Mouse (Mus musculus): Measurements from ENCODE around the gene Gm14391.
"Not testable (repeated sequence)": the region's sequence is repeated elsewhere in the genome, so short reads cannot be mapped to it uniquely, and the experiment has no call there.

Gm14391 gene

GRCm38 (mm10) chr2:175206732-175207131, at the start of gene Gm14391:
TSS of gene Gm14391 (minus strand) at chr2:175206917.
- not testable (repeated sequence) for DNase-seq

DNA sequence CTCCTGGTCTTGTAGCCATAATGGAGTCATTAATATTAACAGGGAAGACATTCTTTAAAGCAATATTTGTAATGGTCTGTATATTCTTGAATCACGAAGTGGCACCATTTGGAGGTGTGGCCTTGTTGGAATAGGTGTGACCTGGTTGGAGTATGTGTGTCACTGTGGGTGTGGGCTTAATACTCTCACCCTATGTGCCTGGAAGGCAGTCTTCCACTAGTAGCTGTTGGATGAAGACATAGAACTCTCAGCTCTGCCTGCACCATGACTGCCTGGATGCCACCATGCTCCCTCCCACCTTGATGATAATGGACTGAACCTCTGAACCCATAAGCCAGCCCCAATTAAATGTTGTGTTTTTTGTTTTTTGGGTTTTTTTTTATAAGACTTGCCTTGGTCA, 27.7 kb downstream of the Gm14391 start:
- DNase-seq, result not testable (repeated sequence)

GRCm38 (mm10) chr2:175176312-175176711, 30.4 kb downstream of the Gm14391 start:
- no peak for DNase-seq

DNA sequence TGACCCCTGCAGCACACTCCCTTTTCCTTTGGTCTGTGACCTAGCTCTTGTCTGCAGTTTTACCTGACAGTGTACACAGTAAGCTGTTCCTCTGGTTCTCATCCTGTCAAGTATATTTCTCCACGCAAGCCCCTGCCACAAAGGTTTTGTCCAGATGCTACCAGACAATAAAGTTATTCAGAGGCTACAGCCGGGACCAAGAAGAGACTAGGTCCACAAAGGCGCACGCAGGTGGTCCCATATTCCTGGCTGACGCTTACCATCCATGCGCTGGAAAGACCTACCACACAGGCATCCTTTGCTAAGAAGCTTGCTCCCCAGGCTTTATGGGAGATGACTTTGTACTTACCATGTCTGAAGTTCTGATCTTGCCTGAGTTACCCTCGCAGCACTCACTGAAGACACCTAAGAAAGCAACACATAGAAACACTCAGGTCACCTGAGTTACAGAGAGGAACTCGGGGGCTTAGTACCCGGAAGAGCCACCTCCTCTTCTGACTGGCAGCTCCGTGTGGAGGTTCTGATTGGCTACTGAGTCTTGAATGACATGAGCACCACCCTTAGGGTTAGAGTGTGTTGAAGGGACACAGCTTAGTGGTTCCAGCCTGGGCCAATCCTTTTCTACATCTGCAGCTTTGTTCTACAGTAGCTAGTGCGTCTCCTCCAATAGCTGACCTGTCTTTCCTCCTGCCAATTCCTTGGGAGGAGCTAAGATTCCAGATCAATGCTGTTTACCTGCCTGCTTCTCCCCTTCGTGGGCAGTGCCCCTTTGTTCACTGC, 31.1 kb downstream of the Gm14391 start, which contains the start of gene Gm14443:
Gene Gm14443 (minus strand): TSS at position 471 of the 780 bp plus-strand sequence.
- not testable (repeated sequence) for DNase-seq

DNA sequence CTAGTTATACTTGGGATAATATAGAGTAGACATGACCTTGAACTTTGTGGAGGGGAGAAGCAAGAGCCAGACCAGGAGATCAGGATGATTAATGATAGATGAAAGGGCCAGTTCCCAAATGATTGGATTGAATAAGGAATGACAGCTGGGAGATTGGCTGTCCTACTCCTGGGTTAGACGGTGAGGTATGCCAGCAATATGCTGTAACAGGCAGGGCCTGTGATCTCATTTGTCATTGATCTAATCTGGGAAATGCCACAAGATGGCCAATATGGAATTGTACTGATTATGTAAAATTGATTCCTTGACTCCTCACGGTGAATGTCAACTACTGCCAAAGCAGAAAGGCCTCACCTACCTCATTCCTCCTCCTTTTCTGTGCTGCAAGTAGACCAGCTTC, 32.7 kb downstream of the Gm14391 start:
- not testable (repeated sequence) for DNase-seq

GRCm38 (mm10) chr2:175172906-175173595, 33.7 kb downstream of the Gm14391 start:
- DNase-seq, result not testable (repeated sequence)

DNA sequence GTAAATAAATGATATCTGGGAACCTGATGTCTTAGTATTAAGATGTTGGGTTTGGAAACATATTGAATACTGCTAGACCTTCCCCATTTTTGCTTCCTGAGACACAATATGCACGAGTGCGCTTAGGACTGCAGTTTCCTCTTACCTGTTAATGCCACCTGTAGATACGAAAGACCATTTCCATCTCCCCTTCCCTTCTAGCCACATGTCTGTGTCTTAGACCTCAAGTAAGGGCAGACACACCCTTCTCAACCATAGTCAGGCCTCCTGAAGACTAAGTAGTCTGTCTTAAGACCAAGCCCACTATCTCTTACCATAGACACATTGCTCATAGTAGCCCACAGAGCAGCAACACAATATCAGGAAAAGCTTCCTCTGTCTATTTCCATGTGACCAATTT, 34.6 kb downstream of the Gm14391 start:
- no peak for DNase-seq

GRCm38 (mm10) chr2:175166870-175167269, 39.8 kb downstream of the Gm14391 start:
- not testable (repeated sequence) for DNase-seq

DNA sequence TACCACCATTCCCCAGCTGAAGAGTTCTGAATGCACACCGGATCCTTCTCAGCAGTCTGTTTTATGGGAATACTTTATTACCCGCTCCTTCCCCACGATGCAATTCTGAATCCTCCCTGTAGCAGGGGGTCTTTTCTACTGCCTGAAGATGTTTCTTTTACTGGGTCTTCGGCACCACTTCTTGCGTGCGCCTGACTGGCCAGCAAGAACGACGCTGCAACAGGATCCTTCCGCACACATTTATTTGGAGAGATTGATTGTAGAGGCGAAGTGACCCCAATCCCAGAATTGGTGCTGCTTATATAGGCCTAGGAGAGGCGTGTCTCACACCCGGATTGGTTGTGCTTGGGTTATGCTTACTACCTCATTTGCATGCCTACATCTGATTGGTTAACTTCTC, 41.6 kb downstream of the Gm14391 start:
- DNase-seq, result not testable (repeated sequence)

- not testable (repeated sequence) for DNase-seq
Observed at GRCm38 (mm10) chr2:175161438-175161837, 45.3 kb downstream of the Gm14391 start.

GRCm38 (mm10) chr2:175158642-175159041, 48.1 kb downstream of the Gm14391 start:
- DNase-seq, result no peak

GRCm38 (mm10) chr2:175156696-175157095, 50.0 kb downstream of the Gm14391 start:
- DNase-seq, result no peak

DNA sequence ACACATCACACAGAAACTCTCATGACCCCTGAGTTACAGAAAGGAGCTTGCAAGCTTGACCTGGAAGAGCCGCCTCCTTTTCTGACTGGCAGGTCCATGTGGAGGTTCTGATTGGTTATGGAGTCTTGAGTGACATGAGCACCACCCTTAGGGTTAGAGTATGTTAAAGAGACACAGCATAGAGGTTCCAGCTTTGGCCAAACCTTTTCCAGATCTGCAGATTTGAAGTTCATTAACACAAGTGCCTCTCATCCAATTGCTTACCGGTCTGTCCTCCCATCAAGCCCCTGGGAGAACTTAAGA, 64.8 kb downstream of the Gm14391 start, which contains the start of gene Gm14399:
Gene Gm14399 (minus strand): TSS at position 20 of the 303 bp plus-strand sequence.
- not testable (repeated sequence) for DNase-seq

- DNase-seq, result peak; percentile 34
Observed at GRCm38 (mm10) chr2:175141118-175141992, 65.4 kb downstream of the Gm14391 start.

All from cerebellum, adult 8-10 months (tissue).